Comparison of ENCODE assay signal across 12 mouse cellular contexts in genomic region chr2:31713813-31714212, GRCm38 (mm10).
"Had no signal": no experiment of that assay in that cellular context is flagged by ENCODE, and none has a peak within 500 bp of the region (broad histone marks: within the 10 kb centered on the region; RNA-seq: fewer than 3 reads in every experiment).

No protein-coding gene starts in this region.

- DNase-seq: left cerebral cortex, postnatal 4 days; liver; liver, embryonic 13.5 days; liver, postnatal 0 days; lung, adult 18-20 months; lung, adult 2 months; lung, embryonic 14.5 days; lung, postnatal 10 days; lung, postnatal 14 days; lung, postnatal 36 days; lung, postnatal 4 days; midbrain, embryonic 14.5 days had no signal
